Mouse (Mus musculus) lung, postnatal 4 days (tissue): ENCODE data around the gene Ankrd2.

Experiments
- DNase-seq, 2 experiments: peaks; one replicate each; pipeline ENCODE4 v3.0.0; 2021

Ankrd2 gene

GRCm38 (mm10) chr19:42016251-42016650, 19.5 kb upstream of the Ankrd2 start:
- no peak for DNase-seq

GRCm38 (mm10) chr19:42016840-42017239, 19.0 kb upstream of the Ankrd2 start:
- no peak for DNase-seq

- peak; percentile 65 to 80 for DNase-seq
These were observed 18.2 kb upstream of the Ankrd2 start for GRCm38 (mm10) chr19:42017399-42018247.

- no peak for DNase-seq
These were observed 16.7 kb upstream of the Ankrd2 start for GRCm38 (mm10) chr19:42019011-42019522.

GRCm38 (mm10) chr19:42021681-42022541, 13.9 kb upstream of the Ankrd2 start:
- no peak for DNase-seq

- DNase-seq = no peak
These were observed 13.3 kb upstream of the Ankrd2 start for GRCm38 (mm10) chr19:42022542-42022848.

GRCm38 (mm10) chr19:42026158-42026557, 9.6 kb upstream of the Ankrd2 start:
- DNase-seq = peak; percentile 80 to 88

GRCm38 (mm10) chr19:42031112-42031511, 4.7 kb upstream of the Ankrd2 start:
- no peak for DNase-seq

- no peak for DNase-seq
These were observed 2.2 kb upstream of the Ankrd2 start for GRCm38 (mm10) chr19:42033611-42034010.

GRCm38 (mm10) chr19:42034146-42034775, 1.5 kb upstream of the Ankrd2 start:
- no peak for DNase-seq

- no peak for DNase-seq
These were observed 832 bp upstream of the Ankrd2 start for GRCm38 (mm10) chr19:42034881-42035455.

- no peak for DNase-seq
These were observed 557 bp downstream of the Ankrd2 start for GRCm38 (mm10) chr19:42036357-42036756.

GRCm38 (mm10) chr19:42037167-42037702, 1.4 kb downstream of the Ankrd2 start:
- no peak for DNase-seq

GRCm38 (mm10) chr19:42038310-42038709, 2.5 kb downstream of the Ankrd2 start:
- DNase-seq = no peak

GRCm38 (mm10) chr19:42043988-42044387, 8.2 kb downstream of the Ankrd2 start:
- DNase-seq = no peak

GRCm38 (mm10) chr19:42045269-42046102, 9.7 kb downstream of the Ankrd2 start, which contains the start of gene Hoga1:
TSS of gene Hoga1 (plus strand) at chr19:42045610.
- DNase-seq = peak; percentile 90 to 91

GRCm38 (mm10) chr19:42050251-42050650, 14.5 kb downstream of the Ankrd2 start:
- DNase-seq = no peak

GRCm38 (mm10) chr19:42051351-42051750, 15.6 kb downstream of the Ankrd2 start:
- no peak for DNase-seq

GRCm38 (mm10) chr19:42051948-42052347, 16.1 kb downstream of the Ankrd2 start, which contains the start of gene 4933411K16Rik:
TSS of gene 4933411K16Rik (plus strand) at chr19:42052248.
- DNase-seq = no peak

- DNase-seq = peak; percentile 66 to 69
These were observed 18.5 kb downstream of the Ankrd2 start for GRCm38 (mm10) chr19:42054255-42054654.

GRCm38 (mm10) chr19:42055881-42056280, 20.1 kb downstream of the Ankrd2 start:
- DNase-seq = no peak
